Comparison of ENCODE assay signal across 22 mouse cellular contexts in the genomic region with DNA sequence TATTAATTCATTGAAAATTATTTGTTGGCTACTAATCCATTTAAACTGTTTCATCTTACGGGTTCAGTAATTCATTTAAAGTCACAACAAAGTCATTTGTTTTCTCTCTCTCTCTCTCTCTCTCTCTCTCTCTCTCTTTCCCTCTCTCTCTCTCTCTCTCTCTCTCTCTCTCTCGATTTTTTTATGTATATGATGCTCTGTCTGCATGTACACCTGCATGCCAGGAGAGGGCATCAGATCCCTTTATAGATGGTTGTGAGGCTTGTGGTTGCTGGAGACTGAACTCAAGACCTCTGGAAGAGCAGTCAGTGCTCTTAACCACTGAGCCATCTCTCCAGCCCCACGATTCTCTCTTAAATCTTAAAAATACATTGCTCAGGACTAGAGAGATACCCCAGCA. TPM values are rescaled to one million over a fixed set of nuclear protein-coding genes. Genes with fewer than 3 reads are reported as not detected.
DNase-seq lines count a peak whose midpoint lies in the region; ATAC-seq and TF ChIP-seq lines count a peak whose summit lies in the region.
"Had no signal": no experiment of that assay in that cellular context is flagged by ENCODE, and none has a peak within 500 bp of the region (broad histone marks: within the 10 kb centered on the region; RNA-seq: fewer than 3 reads in every experiment).

No protein-coding gene starts in this region.

- TF ChIP-seq RAD21 in CH12.LX (IDR thresholded peaks at IDR 0.05; ENCODE audit: low read depth, low read length) = peak; percentile 32

- H3K4me1 ChIP-seq in liver, adult 2 months (ENCODE audit: control insufficient read depth, insufficient read depth, low read length) = peaks cover 12% of the 10 kb centered on the region
- no peaks in the 10 kb centered on the region for H3K4me1 ChIP-seq in CH12.LX (ENCODE audit: control insufficient read depth in 1 of 2, insufficient read depth in 2 of 2)
- H3K4me1 ChIP-seq: hindbrain, embryonic 12.5 days; lung, embryonic 15.5 days; midbrain, embryonic 13.5 days had no signal

- in situ Hi-C loops in CH12.LX (cut with MboI; ENCODE audit: low pct_ligation_motif_present, low pct_unique_long_range_greater_than_20kb, low sequenced_read_pairs) (no loop called here), Patski (cut with MboI; ENCODE audit: low pct_unique_long_range_greater_than_20kb) (no loop called here)

- no peaks in the 10 kb centered on the region for H3K9me3 ChIP-seq in CH12.LX (replicated peaks; ENCODE audit: low read length)
- H3K9me3 ChIP-seq: hindbrain, embryonic 12.5 days; lung, embryonic 15.5 days; midbrain, embryonic 13.5 days had no signal

- no peaks in the 10 kb centered on the region for H3K27me3 ChIP-seq in liver, adult 2 months (ENCODE audit: control insufficient read depth, insufficient read depth, low read length)
- H3K27me3 ChIP-seq in CH12.LX (replicated peaks) = no peaks in the 10 kb centered on the region
- H3K27me3 ChIP-seq in Patski = peaks cover 27% of the 10 kb centered on the region
- H3K27me3 ChIP-seq: hindbrain, embryonic 12.5 days; lung, embryonic 15.5 days; midbrain, embryonic 13.5 days had no signal

- no peak for TF ChIP-seq CTCF in liver, adult 2 months (IDR thresholded peaks at IDR 0.05; ENCODE audit: low read depth, low read length)
- TF ChIP-seq CTCF in CH12.LX (conservative IDR thresholded peaks at IDR 0.05 in 1 of 2, IDR thresholded peaks at IDR 0.05 in 1 of 2; ENCODE audit: low read depth in 2 of 2, low read length in 2 of 2) (peak in 1 of 2 experiments; percentile 50; a peak in 2 of 4 replicates), Patski (IDR thresholded peaks at IDR 0.05) (peak; percentile 22)

- dilution Hi-C loops in CH12.LX (cut with MboI; ENCODE audit: extremely low pct_ligation_motif_present, extremely low pct_unique_long_range_greater_than_20kb, low sequenced_read_pairs) = no loop called here

- H3K9ac ChIP-seq in liver, adult 2 months (ENCODE audit: low read depth, low read length) = no peak overlapping the region
- no peak overlapping the region for H3K9ac ChIP-seq in CH12.LX (ENCODE audit: insufficient read depth, low read depth)
- H3K9ac ChIP-seq: hindbrain, embryonic 12.5 days; lung, embryonic 15.5 days; midbrain, embryonic 13.5 days had no signal

- no peak for ATAC-seq in Patski
- ATAC-seq: CD4-positive, CD25-positive, alpha-beta regulatory T cell, adult 4 months; midbrain, embryonic 13.5 days had no signal

- POLR2A ChIA-PET in Patski (lab: Charles Lee) = no interaction called here

- H3K79me2 ChIP-seq in liver, adult 2 months (ENCODE audit: control insufficient read depth, insufficient read depth, low read length) = no peaks in the 10 kb centered on the region
- H3K79me2 ChIP-seq in CH12.LX (replicated peaks; ENCODE audit: control insufficient read depth, extremely low read depth, insufficient read depth, poor library complexity, severe bottlenecking) = no peaks in the 10 kb centered on the region

- TF ChIP-seq POLR2A in liver, adult 2 months (IDR thresholded peaks at IDR 0.05; ENCODE audit: extremely low read depth, insufficient read depth, low read length) = no peak
- no peak for TF ChIP-seq POLR2A in CH12.LX (IDR thresholded peaks at IDR 0.05; ENCODE audit: low read depth, low read length)

- no peak overlapping the region for H3K27ac ChIP-seq in liver, adult 2 months (replicated peaks; ENCODE audit: insufficient read depth, low read depth, low read length)
- H3K27ac ChIP-seq in CH12.LX (ENCODE audit: insufficient read depth, low read depth) = no peak overlapping the region
- H3K27ac ChIP-seq: hindbrain, embryonic 12.5 days; lung, embryonic 15.5 days; macrophage; midbrain, embryonic 13.5 days had no signal

- 77% methylated on average over 3 of the region's 3 CpGs for WGBS in liver, adult 2 months

- TF ChIP-seq EP300 in CH12.LX (IDR thresholded peaks at IDR 0.05; ENCODE audit: low read length) = no peak

- H3K4me2 ChIP-seq in CH12.LX (ENCODE audit: insufficient read depth, low read depth, poor library complexity, severe bottlenecking) = no peak overlapping the region
- H3K4me2 ChIP-seq: hindbrain, embryonic 12.5 days; lung, embryonic 15.5 days; midbrain, embryonic 13.5 days had no signal

- CTCF ChIA-PET in Patski (lab: Charles Lee) = interaction anchor here (2.1 kb wide), 1 partner anchor 37 kb away, joined by 5 read pairs; no protein-coding TSS in a partner anchor

- no peak overlapping the region for H3K4me3 ChIP-seq in liver, adult 2 months (ENCODE audit: insufficient read depth, low read depth, low read length)
- no peak overlapping the region for H3K4me3 ChIP-seq in CH12.LX (replicated peaks in 1 of 3; ENCODE audit: low read depth in 2 of 3, low read length in 2 of 3, poor library complexity in 1 of 3)
- H3K4me3 ChIP-seq: hindbrain, embryonic 12.5 days; lung, embryonic 15.5 days; midbrain, embryonic 13.5 days had no signal

- intact Hi-C loops in heart, postnatal 10 days (cut with DNase I) = no loop called here

- DNase-seq in liver, adult 2 months (ENCODE audit: extremely low read depth, low read depth, low spot score) = peak; percentile 49
- no peak for DNase-seq in liver
- peak; percentile 11 for DNase-seq in CH12.LX (ENCODE audit: extremely low read depth)
- DNase-seq in Patski (ENCODE audit: low read depth, low spot score) = no peak
- DNase-seq in induced T-regulatory cell, adult 2 months (ENCODE audit: low read depth) = peak; percentile 21
- no peak for DNase-seq in urinary bladder, postnatal 4 days (ENCODE audit: low spot score in 2 of 2)
- no peak for DNase-seq in spleen, adult 18-20 months
- DNase-seq in heart, postnatal 10 days = no peak
- DNase-seq: cerebellum, postnatal 14 days; kidney, adult 11 months; kidney, postnatal 36 days; layer of hippocampus, adult 9-11 months; thymus, postnatal 25 days had no signal

- H3K36me3 ChIP-seq in liver, adult 2 months (ENCODE audit: control insufficient read depth, insufficient read depth, low read length) = no peaks in the 10 kb centered on the region
- H3K36me3 ChIP-seq in CH12.LX (replicated peaks in 1 of 2; ENCODE audit: control insufficient read depth in 1 of 2, insufficient read depth in 1 of 2, low read length in 1 of 2) = no peaks in the 10 kb centered on the region
- H3K36me3 ChIP-seq: hindbrain, embryonic 12.5 days; lung, embryonic 15.5 days; midbrain, embryonic 13.5 days had no signal

TF ChIP-seq in CH12.LX, 34 proteins besides CTCF, POLR2A, EP300 and RAD21:
- TF ChIP-seq ZC3H11A (IDR thresholded peaks at IDR 0.05; ENCODE audit: low read depth, low read length) = no peak
- TF ChIP-seq SMC3 (IDR thresholded peaks at IDR 0.05; ENCODE audit: low read depth, low read length) = peak; percentile 45
- no peak for TF ChIP-seq MXI1 (IDR thresholded peaks at IDR 0.05; ENCODE audit: low read depth, low read length)

RNA-seq across cellular contexts. Expression of gene Hsd17b6, which starts 36.3 kb away (rescaled TPM):
- 468 and 651 TPM in 2 replicates for total RNA-seq in liver, adult 2 months (2014; rRNA removed)
- 229 and 364 TPM in 2 replicates for polyA plus RNA-seq in liver, adult 2 months (2012; rRNA removed)
- 0.08 TPM in 1 of 2 replicates, not detected in the other for total RNA-seq in CH12.LX (2012; rRNA removed)
- total RNA-seq in CH12.LX (2014; rRNA removed) = not detected in 2 replicates
- polyA plus RNA-seq in CH12.LX (2012; ENCODE audit: insufficient read length, low read depth) = not detected in 2 replicates
- not detected for polyA plus RNA-seq in Patski (2021)
- not detected for total RNA-seq in heart, postnatal 10 days (2021)
- total RNA-seq: gastrocnemius, adult 8-10 months had no signal
- polyA plus RNA-seq: CD4-positive, CD25-positive, alpha-beta regulatory T cell, adult 4 months; heart, postnatal 0 days; hindbrain, embryonic 12.5 days; limb, embryonic 14.5 days; lung, embryonic 15.5 days; macrophage; midbrain, embryonic 13.5 days; neural tube, embryonic 14.5 days had no signal

RNA-seq across cellular contexts. Expression of gene Prim1, which starts 43.8 kb away (rescaled TPM):
- 3.5 and 5.5 TPM in 2 replicates for total RNA-seq in liver, adult 2 months (2014; rRNA removed)
- 1.3 and 1.5 TPM in 2 replicates for polyA plus RNA-seq in liver, adult 2 months (2012; rRNA removed)
- total RNA-seq in CH12.LX (2012; rRNA removed) (69.5 and 79.6 TPM in 2 replicates), CH12.LX (2014; rRNA removed) (151 and 171 TPM in 2 replicates)
- polyA plus RNA-seq in CH12.LX (2012; ENCODE audit: insufficient read length, low read depth) (101 and 102 TPM in 2 replicates), Patski (2021) (28.4 TPM)
- total RNA-seq in heart, postnatal 10 days (2021) = 1 to 10 TPM; 8.2 to 9.6 TPM

Comparison
In these comparisons a context has a peak if more than half of its experiments do, and no peak if none do; other contexts are left out.
1. DNase-seq: peak in liver, adult 2 months (single experiment), CH12.LX (single experiment) and induced T-regulatory cell, adult 2 months (single experiment); none in liver (single experiment), Patski (single experiment), urinary bladder, postnatal 4 days (0 of 2), spleen, adult 18-20 months (0 of 2) and heart, postnatal 10 days (0 of 2).
2. RNA of gene Hsd17b6, which starts 36.3 kb away (total RNA-seq): 468 to 651 TPM in liver, adult 2 months; 0.08 TPM in CH12.LX and not detected in heart, postnatal 10 days; every median in the first group is over 100 times any median in the second.
3. RNA of gene Prim1, which starts 43.8 kb away (total RNA-seq): 69.5 to 171 TPM in CH12.LX; 8.2 to 9.6 TPM in heart, postnatal 10 days and 3.5 to 5.5 TPM in liver, adult 2 months; every median in the first group is over 4 times any median in the second.